Mouse (Mus musculus) layer of hippocampus, adult 2 months (tissue): ENCODE measurements around the gene Sesn1. TPM values are rescaled to one million over a fixed set of nuclear protein-coding genes. Genes with fewer than 3 reads are reported as not detected.

Experiments
- DNase-seq, 2 experiments: peaks; one replicate each; pipeline ENCODE4 v3.0.0; 2022; ENCODE audit warnings: low spot score in 2 of 2
- H3K27ac ChIP-seq: fragments of 200-600 bp; 2 replicates; pipeline ENCODE4 v1.8.1; 2022
- H3K4me3 ChIP-seq: fragments of 200-600 bp; 2 replicates; pipeline ENCODE4 v1.8.1; 2022; ENCODE audit warnings: mild to moderate bottlenecking
- CTCF ChIP-seq: fragments of 200-600 bp; conservative IDR thresholded peaks from 2 replicates; pipeline ENCODE4 v1.8.1; 2022; ENCODE audit warnings: antibody characterized with exemption, mild to moderate bottlenecking, moderate library complexity
- total RNA-seq, 2 experiments: library from RNA; stranded (reverse); gene quantifications; 2 replicates each; pipeline ENCODE4 v1.2.3; 2021

The Sesn1 gene
- total RNA-seq, 2 experiments from 2014 or later: 51.4 to 55.3 TPM

DNA sequence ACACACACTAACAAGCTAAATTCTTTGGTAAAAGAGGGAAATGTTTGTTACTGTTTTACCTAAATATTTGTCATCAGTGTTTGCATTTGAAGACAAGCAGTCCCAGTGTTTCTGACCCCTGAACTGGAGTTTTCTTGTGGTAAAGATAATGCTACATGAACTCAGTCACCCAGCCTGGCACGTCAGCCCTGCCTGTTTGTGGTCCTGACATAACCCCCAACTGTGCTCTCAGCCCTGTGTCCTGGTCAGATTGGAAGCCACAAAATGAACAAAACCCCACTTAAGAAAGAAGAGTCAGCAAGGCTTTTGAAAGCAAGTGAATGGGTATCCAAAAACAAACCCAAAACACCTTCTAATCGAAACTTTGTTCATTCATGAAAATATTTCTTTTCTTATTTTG lies 53.3 kb downstream of the Sesn1 start:
- Histone ChIP-seq H3K27ac (no peak overlapping the region), H3K4me3 (no peak overlapping the region)
- no peak for TF ChIP-seq CTCF
- no peak for DNase-seq

DNA sequence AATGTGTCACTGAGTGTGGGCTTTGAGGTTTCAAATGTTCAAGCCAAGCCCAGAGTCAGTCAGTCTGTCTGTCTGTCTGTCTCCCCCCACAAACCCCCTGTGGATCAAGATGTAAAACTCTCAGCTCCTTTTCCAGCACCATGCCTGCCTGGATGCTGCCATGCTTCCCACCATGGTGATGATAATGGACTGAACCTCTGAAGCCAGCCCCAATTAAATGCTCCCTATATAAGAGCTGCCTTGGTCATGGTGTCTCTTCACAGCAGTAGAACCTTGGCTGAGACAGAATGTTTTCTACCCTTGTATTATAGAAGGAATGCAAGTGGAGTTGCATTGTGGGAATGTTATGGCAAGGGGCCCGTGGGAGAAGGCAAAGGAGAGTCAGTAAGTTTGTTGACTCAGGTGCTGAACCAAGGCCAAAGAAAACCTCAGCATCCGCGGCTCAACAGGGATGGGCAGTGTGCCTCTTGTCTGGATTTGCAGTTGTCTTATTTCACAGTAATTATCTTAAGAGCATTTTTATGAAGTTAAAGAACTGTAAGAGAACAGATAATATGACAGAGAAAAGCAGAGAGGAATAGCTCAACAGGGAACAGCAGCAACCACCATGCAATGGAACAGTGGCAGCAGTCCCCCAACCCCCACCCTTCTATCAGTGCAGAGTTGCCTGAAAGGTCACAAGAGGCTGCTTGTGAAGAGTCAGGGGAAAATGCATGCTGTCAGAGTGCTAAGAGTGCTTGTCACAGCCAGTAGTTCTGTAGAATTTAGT lies 56.5 kb downstream of the Sesn1 start:
- Histone ChIP-seq H3K4me3 (no peak overlapping the region), H3K27ac (peak overlapping the region; percentile 71)
- DNase-seq: no peak
- TF ChIP-seq CTCF: no peak

DNA sequence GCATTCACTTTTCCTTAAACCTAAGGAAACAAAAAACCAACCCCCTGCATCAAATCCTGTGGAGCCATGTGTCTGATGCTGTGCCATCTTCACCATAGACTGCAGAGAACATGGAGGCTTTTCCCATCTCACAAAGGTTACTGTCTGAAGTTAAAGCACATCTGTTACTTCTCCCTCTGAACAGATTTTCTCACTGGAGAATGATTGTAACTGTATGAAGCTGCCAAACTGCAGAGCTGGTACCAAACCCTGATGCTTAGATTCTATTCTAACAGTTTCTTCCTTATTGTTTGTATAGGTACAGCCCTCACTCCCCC lies 57.1 kb downstream of the Sesn1 start:
- DNase-seq: no peak
- Histone ChIP-seq H3K27ac (peak overlapping the region; percentile 71), H3K4me3 (no peak overlapping the region)
- no peak for TF ChIP-seq CTCF

DNA sequence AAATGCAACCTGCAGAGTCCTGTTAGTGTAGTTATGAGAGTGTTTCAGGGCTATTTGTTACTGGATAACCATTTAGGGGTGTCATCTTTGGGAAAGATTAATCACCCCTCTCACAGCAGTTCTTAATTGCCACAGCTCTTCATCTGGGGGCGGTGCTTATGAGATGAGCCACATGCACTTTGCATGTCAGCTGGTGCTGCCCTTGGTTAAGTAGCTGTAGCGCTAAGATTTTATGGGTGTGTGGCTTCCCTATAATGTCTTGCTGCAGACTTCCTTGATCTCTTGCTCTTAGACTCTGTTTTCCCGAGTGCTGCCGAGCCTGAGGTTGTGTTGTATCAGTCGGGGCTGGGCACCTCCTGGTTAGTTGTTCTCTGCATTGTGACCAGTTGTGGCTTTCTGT lies 58.2 kb downstream of the Sesn1 start:
- Histone ChIP-seq H3K27ac (no peak overlapping the region), H3K4me3 (no peak overlapping the region)
- DNase-seq: no peak
- TF ChIP-seq CTCF: no peak

DNA sequence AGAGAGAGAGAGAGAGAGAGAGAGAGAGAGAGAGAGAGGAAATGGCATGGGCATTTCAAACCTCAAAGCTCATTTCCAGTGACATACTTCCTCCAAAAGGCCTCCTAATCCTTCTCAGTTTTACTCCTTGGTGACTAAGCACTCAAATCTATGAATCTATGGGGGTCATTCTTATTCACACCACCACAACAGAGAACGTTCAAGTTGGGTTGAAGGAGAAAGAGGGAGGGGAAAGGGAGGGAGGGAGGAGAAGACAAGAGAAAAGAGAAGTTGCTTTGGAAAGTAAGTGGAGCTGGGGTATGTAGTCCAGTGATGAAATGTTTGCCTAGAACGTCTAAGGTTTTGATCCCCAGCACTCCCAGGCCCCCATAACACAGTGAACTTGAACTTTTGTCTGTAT lies 60.4 kb downstream of the Sesn1 start:
- no peak for TF ChIP-seq CTCF
- no peak for DNase-seq
- no peak overlapping the region for H3K27ac ChIP-seq
- no peak overlapping the region for H3K4me3 ChIP-seq

DNA sequence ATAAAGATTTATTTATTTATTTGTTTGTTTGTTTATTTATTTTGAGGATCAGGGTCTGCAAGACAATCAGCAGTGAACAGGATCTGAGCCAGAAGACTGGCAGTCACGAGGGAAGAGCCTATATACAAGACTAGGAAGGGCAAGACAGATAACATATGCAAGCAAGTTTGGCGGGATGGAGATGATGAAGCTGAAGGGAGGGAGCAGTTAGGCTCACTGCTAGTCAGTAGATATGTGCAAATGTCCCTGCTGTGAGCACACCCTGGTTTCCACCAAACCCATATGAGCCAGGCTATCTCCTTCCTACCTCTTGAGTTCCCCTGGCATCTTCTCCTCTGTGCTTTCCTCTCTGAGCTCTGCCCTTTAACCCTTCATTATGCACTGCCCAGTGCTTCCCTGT lies 61.8 kb downstream of the Sesn1 start:
- TF ChIP-seq CTCF: no peak
- Histone ChIP-seq H3K4me3 (no peak overlapping the region), H3K27ac (no peak overlapping the region)
- no peak for DNase-seq

DNA sequence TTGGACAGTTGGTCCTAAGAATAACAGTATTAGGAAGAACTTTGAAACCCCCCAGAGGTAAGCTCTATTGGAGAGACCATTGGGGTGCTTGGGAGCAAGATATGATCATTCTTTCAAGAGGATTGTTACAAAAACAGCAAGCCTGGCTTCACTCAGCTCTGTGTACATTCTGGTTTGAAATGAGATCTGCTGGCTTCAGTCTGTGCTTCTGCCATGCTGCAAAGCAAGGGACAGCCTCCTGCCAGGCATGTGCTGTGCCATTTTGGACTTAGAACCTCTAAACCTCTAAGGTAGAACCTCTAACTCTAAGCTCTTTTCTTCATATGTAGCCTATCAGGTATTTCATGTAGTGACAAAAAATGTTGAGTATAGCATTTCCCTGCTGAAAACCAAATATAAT lies 65.9 kb downstream of the Sesn1 start:
- Histone ChIP-seq H3K27ac (no peak overlapping the region), H3K4me3 (no peak overlapping the region)
- DNase-seq: no peak
- TF ChIP-seq CTCF: no peak

DNA sequence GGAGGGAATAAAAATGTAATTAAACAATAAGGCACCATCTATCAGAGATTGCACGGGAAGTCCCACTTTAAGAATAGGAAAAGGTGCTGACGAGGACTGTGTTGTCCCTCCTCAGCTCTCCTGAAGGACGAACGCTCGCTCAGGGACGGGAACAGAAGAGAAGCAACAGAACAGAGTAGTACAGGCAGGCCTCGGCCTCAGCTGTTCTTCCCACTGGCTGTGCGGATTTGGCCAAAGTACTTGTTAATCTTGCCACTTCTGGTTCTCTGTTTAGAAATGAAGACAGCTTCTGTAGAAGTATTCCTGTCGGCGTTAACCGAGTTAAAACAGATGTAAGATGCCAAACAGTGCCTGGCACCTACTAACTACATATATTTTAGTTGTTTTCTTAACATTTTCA lies 68.6 kb downstream of the Sesn1 start:
- Histone ChIP-seq H3K4me3 (no peak overlapping the region), H3K27ac (peak overlapping the region; percentile 16; the same call in 1 of the 2 replicates)
- TF ChIP-seq CTCF: no peak
- DNase-seq: no peak

DNA sequence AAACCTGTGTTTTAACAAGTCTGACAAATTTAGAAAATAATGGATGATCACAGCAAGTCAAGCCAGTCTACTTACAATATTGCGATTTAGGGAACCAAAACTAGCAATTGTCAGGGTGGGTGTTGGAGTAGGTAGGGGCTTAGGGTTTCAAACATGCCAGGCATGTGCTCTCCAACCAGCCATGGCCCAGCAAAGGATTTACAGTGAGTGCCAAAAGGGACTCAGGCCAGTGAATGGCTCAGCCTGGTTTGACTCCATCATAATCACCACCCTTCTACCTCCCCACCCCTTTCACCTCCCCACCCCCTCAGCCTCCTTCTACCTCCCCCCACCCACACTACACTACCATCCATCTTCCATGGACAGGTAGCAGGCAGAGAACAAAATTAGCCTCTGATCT lies 69.9 kb downstream of the Sesn1 start:
- no peak for TF ChIP-seq CTCF
- DNase-seq: no peak
- H3K4me3 ChIP-seq: no peak overlapping the region
- H3K27ac ChIP-seq: no peak overlapping the region

DNA sequence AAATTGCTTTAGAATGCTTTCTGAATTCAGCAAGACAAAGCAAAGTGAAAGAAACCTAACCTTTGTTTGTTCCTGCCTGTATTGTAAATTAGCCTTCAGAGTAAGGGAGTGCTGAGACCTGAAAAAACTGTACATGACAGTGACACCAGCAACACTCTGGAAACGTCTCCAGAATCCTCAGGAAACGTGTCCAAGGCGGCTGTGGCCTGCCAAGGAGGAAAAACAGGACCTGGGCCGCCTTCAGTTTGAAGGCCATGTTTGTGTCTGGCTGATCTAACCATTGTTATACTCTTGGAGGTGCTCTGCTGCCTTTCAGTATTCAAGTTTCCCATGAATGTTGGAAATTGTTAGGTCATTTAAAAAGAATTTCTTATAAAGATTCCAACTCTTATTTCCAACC lies 70.5 kb downstream of the Sesn1 start:
- peak overlapping the region; percentile 36; the same call in 1 of the 2 replicates for H3K27ac ChIP-seq
- no peak overlapping the region for H3K4me3 ChIP-seq
- DNase-seq: no peak
- TF ChIP-seq CTCF: no peak

DNA sequence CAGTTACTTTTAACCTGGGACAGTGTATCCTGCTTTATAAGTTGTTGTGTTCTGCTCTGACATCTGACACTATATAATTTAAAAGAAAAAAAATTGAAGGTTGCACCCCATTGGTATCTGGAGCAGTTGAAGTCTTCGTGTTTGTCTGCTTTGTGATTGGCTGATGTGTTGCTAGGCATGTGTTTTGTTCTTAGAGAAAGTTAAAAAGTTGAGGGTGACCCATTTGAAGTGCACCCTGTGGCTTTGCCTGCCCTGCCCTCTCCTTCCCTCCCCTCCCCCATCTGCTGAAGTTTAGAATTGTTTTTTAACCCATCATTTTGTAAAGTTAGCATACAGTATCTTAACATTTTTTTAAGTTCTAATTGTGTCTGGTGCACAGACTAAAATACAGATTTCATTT lies 71.0 kb downstream of the Sesn1 start:
- H3K27ac ChIP-seq: no peak overlapping the region
- no peak overlapping the region for H3K4me3 ChIP-seq
- no peak for DNase-seq
- TF ChIP-seq CTCF: no peak

DNA sequence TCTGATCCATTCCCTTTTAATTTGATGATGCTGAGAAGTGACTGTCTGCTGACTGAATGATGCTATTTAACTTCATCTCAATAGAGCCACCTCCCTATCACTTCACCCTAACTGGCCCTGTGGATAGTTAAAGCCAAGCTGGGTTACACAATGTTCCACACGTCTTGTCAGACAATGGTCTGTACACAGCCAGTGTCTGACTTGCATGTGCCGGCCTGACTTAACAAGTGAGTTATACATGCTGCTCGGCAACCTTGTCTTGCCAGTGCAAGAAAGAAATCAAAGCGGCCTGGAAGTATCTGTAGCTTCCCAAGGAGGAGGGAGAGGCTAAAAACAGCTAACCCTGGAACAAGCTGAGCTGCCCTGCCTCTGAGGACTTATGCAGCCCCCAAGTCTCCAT lies 71.7 kb downstream of the Sesn1 start:
- H3K27ac ChIP-seq: no peak overlapping the region
- no peak overlapping the region for H3K4me3 ChIP-seq
- no peak for TF ChIP-seq CTCF
- DNase-seq: no peak

DNA sequence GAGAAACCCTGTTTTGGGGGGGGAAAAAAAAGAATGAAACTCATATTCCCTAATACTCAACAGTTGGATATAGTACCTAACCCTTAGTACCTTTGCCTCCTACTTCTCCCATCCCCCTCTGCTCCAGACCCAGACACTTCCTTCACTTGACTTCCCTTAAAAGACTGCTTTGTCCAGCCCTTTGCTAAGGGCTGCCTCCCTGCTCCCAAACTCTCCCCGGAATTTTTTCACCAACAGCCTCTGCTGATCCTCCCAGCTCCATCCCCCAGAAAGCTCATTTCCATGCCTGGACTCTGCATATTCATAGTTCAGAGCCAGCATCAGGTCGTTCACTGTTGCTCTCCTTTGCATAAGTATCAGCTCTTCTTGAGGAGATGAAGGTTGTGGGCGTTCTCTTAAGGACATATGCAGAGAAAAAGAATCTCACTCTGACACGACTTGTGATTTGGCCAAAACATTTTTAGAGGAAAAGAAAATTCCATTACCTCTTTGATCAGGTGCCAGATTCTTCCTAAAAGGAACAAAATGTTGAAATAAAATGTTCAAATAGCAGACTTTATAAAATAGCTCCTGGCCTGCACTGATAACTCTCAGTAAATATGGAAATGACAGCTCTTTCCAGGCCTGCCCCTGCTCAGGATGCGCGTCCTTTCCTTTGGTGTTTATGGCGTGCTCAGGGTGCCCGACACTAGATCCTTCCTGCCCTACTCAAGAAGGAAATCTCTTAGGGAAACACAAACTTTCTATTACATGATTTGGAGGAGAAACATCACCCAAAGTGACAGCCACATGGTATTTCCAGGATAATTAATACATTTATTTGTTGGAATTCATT lies 74.2 kb downstream of the Sesn1 start:
- TF ChIP-seq CTCF: no peak
- DNase-seq: no peak
- no peak overlapping the region for H3K4me3 ChIP-seq
- peak overlapping the region; percentile 58 for H3K27ac ChIP-seq

DNA sequence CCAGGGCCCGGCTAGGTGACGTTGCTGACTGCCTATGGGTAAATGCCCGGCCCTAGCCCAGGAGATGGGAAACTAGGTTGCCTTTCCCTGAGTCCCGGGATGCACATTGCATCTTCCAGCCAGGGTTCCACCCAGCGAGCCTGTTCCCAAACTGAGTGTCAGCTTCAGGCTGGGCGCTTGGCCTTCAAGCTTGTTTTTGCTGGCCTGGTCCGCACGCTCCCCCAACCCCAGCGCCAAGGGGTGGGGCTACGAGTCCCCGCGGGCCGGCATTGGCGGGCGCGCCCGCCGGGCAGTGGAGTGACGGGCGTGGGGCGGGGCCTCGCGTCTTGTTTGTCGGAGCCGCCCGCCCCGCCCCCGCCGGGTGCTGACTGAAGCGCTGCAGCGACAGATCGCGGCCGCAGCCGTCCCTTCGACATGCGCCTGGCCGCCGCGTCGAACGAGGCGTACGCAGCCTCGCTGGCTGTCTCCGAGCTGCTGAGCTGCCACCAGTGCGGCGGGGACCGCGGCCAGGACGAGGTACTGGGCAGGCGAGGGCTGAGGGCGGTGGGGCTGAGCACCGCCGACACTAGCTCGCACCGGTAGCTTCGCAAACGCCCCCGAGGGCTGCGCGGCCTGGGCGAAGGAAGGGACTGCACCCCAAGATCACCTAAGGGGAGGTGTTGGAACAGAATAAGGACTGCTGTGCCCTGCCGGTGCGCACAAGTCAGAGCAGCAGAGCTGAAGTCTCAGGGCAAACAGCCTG lies 77.5 kb downstream of the Sesn1 start:
- H3K27ac ChIP-seq: peak overlapping the region; percentile 100
- peak overlapping the region; percentile 85 for H3K4me3 ChIP-seq
- no peak; the same call in 1 of the 2 replicates for TF ChIP-seq CTCF
- peak; percentile 91 to 94 for DNase-seq
